Mouse (Mus musculus): Measurements from ENCODE around the gene Rps28.
A peak's percentile ranks its signal among the peaks of the same experiment; 100 is the strongest.

Gene Rps28

DNA sequence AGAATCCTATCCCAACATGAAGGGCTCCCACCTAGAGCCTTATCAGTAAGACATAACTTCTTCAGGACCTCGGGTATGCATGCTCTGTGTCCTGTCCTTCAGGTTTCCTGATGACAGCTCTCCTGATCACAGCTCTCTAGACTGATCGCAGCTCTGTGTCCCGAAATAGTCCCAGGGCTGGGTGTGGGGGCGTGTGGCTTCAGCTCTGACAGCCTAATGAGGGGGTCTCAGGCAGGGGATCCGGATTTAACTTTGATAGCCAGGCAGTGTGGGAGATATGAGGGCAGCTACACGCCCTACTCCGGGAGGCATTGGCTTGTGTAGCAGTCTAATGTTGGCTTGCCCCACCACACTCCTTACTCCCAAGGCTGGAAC, 13.2 kb downstream of the Rps28 start:
- DNase-seq (ENCODE audit: low spot score): no peak

DNA sequence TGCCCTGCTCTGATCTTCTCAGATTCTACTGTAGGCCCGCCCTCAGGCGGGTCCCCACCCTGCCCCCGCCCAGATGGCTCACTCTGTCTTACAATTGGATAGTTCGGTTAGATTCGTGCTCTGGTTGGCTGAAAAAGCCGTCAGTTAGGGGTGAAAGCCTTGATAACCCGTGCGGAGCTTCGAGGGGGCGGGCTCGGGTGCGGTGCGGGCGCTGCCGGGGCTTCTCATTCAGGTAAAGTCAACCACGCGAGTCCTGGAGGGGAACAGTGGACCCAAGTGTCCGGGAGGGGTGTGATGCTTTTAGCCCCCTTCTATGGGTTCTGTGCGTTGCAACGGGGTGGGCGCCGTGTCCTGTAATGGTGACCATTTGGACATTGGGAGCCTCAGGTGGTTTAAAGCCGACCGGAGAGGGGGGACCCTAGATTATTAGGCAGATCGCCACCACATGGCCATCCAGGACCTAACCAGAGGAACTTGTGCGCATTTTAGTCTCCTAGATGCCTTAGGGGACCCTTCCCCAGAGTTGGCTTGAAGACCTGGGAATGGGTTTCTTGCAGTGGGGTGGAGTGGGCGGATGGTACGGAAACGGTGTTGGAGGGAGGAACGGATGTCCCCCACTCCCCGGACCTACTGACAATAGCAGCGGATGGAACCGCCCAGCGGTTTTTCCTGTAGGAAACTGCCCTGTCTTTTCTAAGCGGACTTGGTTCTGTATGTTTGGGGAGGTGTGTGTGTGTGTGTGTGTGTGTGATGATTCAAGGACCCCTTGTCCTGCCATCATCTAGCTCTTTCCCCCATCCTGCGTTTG, 13.8 kb downstream of the Rps28 start, which contains the start of gene Kank3:
Kank3 (plus strand) TSS at position 186 of the 808 bp plus-strand sequence.
- DNase-seq (ENCODE audit: low spot score): peak; percentile 93

DNA sequence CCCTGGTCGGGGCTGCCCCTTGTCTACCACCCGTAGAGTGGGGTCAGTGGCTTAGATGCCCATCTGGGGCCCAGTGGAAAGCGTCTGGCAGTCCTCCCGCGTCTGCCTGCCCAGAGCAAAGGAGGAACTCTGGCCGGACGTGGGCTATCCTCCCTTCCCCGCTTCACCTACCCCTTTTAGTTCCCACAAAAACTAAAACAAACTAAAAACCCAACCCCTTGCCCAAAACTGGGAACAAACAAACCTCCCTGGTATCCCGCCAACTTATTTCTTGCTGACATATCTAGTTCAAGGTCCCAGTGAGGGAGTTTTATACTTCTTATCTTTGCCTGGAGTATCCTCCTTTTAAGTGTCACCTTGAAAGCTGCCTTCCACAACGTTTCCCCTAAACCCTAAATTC, 16.2 kb downstream of the Rps28 start:
- DNase-seq (ENCODE audit: low spot score): no peak

DNA sequence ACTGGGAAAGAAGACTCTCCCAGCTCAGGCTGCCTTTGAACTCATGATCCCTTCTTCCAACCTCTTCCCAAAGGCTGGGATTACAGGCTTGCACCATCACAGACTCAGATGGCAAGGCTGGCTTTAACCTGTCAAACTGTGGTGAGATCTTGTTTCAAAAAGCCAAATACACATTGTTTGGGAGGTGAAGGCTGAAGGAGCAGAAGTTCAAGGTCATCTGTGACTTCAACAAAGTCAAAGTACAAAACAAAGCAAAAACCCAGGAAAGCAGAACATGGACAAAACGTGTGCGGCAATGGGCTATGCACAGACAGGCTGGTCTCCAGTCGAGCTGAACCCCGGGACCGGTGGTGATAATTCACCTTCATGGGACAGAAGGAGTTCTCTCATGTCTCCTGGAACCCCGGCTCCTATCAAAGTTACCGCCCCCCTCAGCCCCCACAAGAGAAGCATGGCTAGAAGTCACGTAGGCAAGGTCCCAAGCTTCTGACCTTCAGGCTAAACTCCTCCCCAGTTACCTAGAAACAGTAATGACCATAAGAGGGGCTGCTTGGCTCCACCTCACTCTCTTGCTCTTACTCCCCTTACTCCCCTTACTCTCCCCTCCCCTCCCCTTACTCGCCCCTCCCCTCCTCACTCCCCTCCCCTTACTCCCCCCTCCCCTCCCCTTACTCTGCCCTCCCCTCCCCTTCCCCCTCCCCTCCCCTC, 17.0 kb downstream of the Rps28 start:
- DNase-seq (ENCODE audit: low spot score): no peak

DNA sequence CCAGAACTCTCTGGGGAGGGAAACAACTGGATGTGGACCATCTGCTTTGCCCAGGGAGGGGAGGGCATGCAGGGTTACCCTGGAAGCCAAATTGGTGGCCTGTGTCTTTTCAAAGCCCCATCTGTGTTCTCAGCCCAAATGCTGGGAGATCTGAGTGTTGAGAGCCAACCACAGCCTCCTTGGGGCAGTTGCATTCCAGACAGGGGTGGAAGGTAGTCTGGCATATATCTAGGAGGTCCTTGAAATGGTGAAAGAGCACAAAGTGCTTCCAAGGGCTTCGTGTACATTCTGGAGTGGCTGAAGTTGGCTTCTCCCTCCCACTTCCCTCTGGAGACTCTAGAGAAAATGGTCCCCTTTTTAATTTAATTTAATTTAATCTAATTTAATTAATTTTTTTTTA, 19.6 kb downstream of the Rps28 start:
- DNase-seq (ENCODE audit: low spot score): no peak

DNA sequence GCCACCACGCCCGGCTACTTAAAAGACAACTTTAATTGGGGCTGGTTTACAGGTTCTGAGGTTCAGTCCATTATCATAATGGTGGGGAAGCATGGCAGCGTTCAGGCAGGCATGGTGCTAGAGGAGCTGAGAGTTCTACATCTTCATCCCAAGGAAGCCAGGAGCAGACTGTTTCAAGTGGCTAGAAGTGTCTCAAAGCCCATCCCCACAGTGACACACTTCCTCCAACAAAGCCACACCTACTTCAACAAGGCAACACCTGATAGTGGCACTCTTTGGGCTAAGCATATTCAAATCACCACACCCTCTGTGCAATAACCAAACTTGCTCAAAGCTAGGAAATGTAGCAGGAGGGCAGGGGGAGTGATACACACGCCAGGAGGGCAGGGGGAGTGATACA, 20.2 kb downstream of the Rps28 start:
- no peak for DNase-seq (ENCODE audit: low spot score)

DNA sequence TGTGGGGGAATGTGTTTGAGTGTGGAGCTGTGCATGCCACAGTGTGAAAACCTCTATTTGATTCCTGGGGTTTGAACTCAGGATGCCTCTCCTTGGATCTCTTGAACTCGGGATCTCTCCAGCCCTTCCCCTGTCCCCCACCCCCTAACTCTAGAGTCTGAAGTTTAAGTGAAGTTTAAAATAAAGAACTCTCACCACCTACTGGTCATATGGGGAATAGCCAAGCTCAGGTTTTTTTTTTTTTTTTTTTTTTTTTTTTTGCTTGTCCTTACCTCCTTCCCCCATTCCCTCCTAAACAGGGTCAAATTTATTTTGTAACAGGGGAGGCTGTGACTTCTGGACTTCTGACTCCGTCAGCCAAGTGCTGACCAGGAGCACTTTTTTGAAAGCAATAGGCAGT, 22.1 kb downstream of the Rps28 start:
- DNase-seq (ENCODE audit: low spot score): no peak

DNA sequence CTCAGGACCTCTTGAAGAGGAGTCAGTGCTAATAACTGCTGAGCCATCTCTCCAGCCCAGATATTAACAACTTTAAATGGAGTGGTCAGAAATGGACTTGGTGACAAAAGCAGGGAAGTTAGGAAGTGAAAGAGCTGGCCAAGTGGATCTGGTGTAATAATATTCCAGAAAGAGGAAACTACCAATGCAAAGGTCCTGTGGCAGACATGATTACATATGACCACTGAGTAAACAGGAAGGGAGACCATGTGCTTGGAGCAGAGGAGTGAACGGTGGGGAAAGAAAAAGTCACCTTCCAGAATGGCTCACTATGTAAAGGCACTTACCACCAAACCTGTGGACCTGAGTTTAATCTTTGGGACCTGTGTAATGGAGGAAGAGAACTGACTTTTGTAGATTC, 25.1 kb downstream of the Rps28 start:
- DNase-seq (ENCODE audit: low spot score): no peak

DNA sequence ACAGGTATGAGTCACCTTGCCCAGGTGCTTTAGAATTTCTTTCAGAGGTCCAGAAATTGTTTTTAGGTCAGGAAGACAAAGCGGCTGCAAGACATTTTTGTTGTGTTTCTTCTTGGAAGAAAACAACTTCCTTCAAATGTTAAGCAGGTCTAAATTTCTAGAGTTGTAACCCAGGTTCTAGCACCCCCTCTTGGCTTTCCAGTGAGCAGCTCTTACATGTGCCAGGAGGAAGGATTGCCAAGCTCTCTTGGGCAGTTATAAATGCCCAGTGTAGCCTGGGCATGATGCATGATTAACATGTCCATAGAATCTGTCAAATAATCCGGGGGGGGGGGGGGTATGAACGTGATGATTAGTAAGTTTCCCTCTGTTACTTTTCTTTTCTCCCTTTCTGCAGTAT, 26.1 kb downstream of the Rps28 start:
- DNase-seq (ENCODE audit: low spot score): no peak

DNA sequence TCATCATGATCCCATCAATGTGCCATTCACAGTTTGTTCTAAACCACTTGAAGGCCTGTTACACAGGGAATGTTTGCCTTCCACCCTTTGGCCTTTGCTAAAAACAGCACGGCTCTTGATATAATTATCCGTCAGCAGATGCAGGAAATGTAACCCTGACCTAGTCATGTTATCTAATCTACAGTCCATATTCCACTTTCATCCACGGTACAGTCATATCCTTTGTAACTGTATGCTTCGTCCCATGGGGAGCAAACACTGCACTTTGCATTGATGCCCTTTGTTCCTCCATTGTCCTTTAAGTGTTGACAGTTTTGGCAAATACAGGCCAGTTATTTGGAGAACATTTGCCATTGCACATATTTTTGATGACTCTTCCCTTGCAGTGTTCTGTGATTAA, 35.6 kb downstream of the Rps28 start:
- no peak for DNase-seq (ENCODE audit: low spot score)

DNA sequence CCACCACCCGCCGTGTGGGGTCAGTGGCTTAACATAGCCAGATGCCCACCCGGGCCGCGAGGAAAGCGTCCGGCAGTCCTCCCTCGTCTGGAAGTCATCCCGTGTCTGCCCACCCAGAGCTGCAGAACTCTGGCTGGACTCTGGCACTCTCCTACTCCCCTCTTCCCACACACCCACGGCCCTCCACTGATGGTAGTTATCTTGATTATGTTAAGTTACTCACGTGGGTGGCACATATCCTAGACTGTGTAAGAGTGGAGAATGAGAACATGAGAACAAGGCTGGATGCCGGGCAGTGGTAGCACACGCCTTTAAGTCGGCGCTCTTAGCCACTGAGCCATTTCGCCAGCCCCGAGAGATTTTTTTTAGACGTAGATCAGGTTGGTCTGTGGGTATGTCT, 38.0 kb downstream of the Rps28 start:
- DNase-seq (ENCODE audit: low spot score): no peak

DNA sequence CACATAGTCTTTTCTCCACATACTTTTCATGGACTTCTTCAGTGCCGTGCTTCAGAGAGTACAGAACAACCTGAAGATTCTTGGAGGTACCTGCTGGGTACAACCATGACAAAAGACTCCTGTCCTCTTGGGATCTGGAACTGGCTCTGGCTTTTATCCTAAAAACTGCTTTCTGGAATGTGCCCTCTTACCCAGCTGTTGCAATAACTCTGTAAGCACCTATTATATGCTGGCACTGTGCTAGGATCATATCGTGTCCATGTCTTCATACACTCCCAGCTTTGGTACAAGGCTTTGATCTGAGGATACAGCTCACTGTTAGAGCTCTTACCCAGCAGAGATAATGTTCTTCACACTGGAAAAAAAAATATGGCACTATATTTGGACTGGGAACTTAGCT, 39.4 kb downstream of the Rps28 start:
- DNase-seq (ENCODE audit: low spot score): no peak

DNA sequence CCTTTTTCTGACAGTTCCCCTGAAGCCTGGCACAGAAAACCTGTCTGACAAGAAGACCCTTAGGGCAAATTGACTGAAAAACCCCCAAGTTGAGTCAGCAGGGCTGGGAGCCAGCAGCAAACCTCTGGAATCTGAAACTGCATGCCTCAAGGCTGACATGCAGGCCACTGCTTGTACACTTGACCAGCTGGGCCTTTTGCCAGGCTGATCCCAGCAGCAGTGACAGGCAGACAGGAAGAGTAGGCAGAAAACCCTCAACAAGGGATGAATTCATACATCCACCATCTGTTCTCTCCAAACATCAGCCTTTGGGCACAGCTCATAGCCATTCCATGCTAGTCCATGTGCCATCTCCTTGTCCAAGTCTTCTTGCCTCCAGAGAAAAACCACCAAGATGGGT, 41.0 kb downstream of the Rps28 start:
- DNase-seq (ENCODE audit: low spot score): no peak

DNA sequence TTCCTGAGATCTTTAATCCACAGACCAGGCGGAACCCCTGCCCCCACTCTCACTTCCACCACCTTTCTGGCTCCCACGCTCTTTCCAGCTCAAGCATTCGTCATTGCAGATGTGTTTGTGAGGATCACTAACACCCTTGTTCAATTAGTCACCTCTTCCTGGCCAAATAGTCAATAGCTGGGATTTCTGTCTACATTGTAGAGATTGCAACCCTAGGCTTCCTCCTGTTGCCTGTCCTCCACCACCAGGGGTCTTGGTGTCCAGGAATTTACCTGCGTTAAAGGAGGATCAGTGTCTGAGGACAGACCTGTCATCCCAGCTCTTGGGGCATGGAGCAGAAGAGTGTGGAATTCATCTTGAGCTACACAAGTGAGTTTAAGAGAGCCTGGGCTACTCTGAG, 42.3 kb downstream of the Rps28 start:
- no peak for DNase-seq (ENCODE audit: low spot score)

DNA sequence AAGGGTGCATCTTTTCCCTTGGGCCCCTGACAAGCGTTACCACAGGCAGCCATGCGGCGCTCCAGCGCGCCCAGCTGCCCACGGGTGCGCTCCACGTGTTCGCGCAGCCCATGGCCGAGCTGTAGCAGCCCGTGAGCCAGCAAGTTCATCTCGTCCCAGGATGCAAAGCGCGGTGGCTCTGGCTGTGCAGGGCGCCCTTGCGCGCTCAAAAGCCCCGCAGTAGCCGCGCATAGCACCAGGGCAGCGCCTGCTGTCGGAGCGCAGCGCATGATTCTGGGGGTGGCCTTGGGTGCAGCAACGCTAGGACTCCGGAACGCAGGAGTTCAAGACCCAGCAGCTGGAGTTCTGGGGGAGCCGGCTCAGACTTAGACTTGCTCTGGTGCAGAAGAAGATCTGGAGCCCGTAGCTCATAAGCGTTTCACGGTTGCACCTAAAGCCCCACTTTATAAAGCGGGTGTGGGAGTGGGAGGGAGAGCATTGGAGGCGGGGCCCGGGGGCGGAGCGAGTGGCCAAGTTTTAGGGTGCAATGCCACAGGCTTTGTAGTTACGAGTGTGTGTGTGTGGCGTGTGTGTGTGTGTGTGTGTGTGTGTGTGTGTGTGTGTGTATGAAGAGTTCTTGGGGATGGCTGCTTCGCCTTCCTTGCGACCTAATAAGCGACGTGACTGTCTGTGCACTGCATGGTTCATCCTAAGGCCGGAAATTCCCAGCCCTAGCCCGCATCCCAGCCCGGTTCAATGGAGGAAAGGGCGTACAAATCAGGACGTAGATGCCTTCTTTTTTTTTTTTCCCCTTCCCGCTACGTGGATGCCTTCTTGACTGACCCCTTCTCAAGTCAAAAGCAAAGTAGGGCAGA, 43.0 kb downstream of the Rps28 start, which contains the start of gene Angptl4:
Angptl4 (minus strand) TSS at position 707 of the 854 bp plus-strand sequence.
- peak; percentile 58 for DNase-seq (ENCODE audit: low spot score)

DNA sequence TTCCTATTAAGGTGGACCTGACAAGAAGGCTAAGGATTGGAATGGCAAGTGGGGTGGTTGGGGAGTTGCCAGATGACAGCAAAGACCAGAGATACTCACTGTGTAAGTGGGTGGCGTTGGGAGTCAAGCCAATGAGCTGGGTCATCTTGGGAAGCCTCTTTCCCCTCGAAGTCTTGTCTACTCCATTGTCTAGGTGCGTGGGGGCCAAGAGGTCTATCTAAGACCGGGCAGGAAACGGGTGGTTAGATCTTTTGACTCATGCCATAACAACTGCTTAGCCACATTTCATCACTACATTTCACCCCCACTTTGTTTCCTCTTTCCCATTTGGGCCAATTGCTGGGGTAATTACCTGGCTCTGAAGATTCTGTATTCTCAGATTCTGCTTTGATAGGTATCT, 43.9 kb downstream of the Rps28 start:
- DNase-seq (ENCODE audit: low spot score): no peak

DNA sequence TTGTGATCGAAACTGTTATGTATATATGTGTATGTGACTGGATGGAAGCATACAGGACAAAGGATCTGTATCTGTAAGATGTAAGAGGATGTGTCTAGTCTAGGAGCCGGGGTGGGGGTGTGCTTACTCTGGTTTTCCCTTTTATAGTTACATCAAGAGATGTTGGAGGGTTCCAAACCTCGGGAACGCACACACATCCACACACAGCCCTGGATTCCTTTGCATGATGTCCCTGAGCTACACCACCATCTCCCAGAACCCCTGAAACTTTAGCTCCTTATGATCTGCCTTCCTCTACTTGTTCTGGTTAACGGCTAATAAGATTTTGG, 44.4 kb downstream of the Rps28 start:
- no peak for DNase-seq (ENCODE audit: low spot score)

DNA sequence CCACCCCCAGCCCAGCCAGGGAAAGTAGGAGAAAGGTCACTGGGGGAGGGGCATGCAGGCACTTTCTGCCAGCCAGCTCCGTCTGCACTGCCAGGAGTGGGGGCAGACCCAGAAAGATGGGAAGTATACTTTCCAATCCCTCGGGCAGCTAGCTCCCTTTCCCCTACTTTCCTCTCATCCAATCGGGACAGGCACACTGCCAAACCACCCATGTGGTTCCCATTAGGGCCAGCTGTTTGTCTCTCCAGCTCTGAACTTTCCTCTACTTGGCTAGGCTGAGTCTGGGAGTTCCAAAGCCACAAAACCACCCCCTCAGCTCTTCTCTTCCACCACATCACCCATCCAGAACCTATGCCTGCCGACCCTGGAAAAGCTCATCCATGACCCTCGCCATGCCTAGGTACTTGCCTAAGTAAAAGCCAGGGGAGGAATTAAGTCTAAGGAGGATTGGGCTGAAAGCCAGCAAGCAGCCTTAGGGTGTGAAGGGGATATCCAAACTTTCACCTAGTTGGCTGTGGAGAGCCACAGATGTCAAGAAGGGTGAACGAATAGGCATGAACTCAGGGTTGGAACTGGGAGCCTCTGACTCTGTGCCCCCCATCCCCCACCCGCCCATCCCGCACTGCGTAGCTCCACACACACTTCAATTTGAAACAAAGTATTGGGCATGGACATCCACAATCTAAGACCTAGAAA, 44.9 kb downstream of the Rps28 start:
- DNase-seq (ENCODE audit: low spot score): peak; percentile 93

DNA sequence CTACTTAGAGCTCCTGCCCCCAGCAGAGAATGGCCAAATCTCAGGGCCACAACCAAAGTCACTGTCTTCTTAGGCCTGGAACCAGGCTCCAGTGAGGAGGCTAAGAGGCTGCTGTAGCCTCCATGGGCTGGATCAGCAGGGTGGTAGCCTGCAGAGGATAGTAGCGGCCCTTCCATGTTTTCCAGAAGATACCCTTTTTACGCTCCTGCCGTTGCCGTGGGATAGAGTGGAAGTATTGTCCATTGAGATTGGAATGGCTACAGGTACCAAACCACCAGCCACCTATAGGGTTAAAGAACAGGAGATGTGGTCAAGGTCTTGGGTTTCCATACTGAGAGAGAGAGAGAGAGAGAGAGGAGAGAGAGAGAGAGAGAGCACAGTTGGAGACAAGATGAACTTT, 49.1 kb downstream of the Rps28 start:
- DNase-seq (ENCODE audit: low spot score): no peak

DNA sequence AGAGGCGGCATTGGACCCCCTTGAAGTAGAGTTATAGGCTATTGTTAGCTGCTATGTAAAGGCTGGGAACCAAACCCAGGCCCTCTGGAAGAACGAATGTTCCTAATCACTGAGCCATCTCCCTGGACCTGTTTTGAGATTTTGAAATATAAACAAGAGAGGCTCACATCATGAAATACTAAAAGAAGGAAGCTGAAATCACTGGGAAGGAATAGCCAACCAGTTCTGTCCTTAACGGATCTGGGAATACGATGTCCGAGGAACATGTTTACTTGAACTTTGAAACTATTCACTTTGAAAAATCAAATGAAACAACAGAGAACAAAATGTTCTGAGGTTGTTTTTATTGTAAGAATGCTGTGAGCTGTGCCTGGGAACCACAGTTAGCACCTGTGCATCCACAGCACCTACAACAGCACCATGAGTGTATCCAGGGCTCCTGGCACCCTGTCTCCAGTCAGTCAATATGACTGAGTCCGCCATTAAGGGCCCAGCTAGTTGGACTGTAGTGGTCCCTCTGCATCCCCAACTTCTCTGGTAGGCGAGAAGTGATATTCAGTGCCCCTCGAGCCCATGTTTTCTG, 49.7 kb downstream of the Rps28 start:
- DNase-seq (ENCODE audit: low spot score): no peak

DNA sequence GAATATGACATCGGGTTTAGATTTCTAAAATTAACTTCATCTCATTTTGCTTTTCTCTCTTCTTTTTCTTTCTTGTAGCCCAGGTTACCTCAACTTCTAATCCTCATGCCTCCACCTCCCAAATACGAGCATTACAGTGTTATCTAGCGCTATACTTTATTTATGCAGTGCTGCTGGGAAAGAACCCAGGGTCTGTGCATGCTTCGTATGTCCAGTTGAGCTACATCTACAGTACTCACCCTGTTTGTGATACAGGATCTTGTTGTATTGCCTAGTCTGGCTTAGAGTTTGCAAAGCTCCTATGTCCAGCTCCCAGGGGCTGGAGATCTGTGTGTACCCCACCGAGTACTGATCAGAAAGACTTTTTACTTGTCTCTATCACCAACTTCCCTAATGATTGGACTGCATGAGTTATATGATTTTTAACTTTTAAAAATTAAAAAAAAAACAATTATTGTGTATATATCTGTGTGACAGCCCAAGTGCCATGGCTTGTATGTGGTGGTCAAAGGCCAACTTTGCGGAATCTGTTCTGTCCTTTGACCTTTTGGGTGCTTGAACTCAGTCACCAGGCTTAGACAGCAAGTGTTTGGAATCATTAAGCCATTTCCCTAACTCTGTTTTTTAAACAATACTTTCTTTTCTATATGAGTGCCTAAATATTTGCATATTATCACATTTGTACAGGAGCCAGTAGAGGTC, 50.3 kb downstream of the Rps28 start:
- DNase-seq (ENCODE audit: low spot score): no peak
